8 mouse cellular contexts compared by ENCODE assay signal in genomic region chr1:53296581-53297383, GRCm38 (mm10). TPM values are rescaled to one million over a fixed set of nuclear protein-coding genes. Genes with fewer than 3 reads are reported as not detected.
DNase-seq lines count a peak whose midpoint lies in the region; ATAC-seq and TF ChIP-seq lines count a peak whose summit lies in the region.

Gene Pms1 (minus strand): TSS chr1:53297018.
Gene Ormdl1 (plus strand): TSS chr1:53297095.
Gene Gm28778 (plus strand): TSS chr1:53297111.

- no peaks in the 10 kb centered on the region for H3K9me3 ChIP-seq in forebrain, embryonic 10.5 days
- H3K9me3 ChIP-seq in heart, embryonic 15.5 days (replicated peaks): no peaks in the 10 kb centered on the region
- no peaks in the 10 kb centered on the region for H3K9me3 ChIP-seq in liver, embryonic 14.5 days (ENCODE audit: control insufficient read depth, low read length)
- H3K9me3 ChIP-seq in neural tube, embryonic 11.5 days (ENCODE audit: control insufficient read depth, low read length): no peaks in the 10 kb centered on the region
- no peaks in the 10 kb centered on the region for H3K9me3 ChIP-seq in stomach, postnatal 0 days (ENCODE audit: control insufficient read depth, low read length)

- H3K4me2 ChIP-seq in heart, embryonic 15.5 days: peak within 1 kb of the TSS; percentile 86
- H3K4me2 ChIP-seq in liver, embryonic 14.5 days (ENCODE audit: low read depth): peak within 1 kb of the TSS; percentile 72
- H3K4me2 ChIP-seq in neural tube, embryonic 11.5 days (ENCODE audit: low read depth): peak within 1 kb of the TSS; percentile 47
- peak within 1 kb of the TSS; percentile 88 for H3K4me2 ChIP-seq in stomach, postnatal 0 days (replicated peaks; ENCODE audit: low read depth)

- peaks cover 36% of the 10 kb centered on the region for H3K36me3 ChIP-seq in forebrain, embryonic 10.5 days (replicated peaks)
- H3K36me3 ChIP-seq in heart, embryonic 15.5 days: no peaks in the 10 kb centered on the region
- no peaks in the 10 kb centered on the region; the same call in none of the 2 replicates for H3K36me3 ChIP-seq in liver, embryonic 14.5 days (replicated peaks; ENCODE audit: control insufficient read depth, insufficient read depth, low read depth)
- no peaks in the 10 kb centered on the region; the same call in 1 of the 2 replicates for H3K36me3 ChIP-seq in neural tube, embryonic 11.5 days (ENCODE audit: control insufficient read depth, insufficient read depth, low read length)
- H3K36me3 ChIP-seq in stomach, postnatal 0 days (ENCODE audit: control insufficient read depth, insufficient read depth, low read length): no peaks in the 10 kb centered on the region

- peak within 1 kb of the TSS; percentile 96 for H3K27ac ChIP-seq in forebrain, embryonic 10.5 days
- peak within 1 kb of the TSS; percentile 93 for H3K27ac ChIP-seq in heart, embryonic 15.5 days
- H3K27ac ChIP-seq in liver, embryonic 14.5 days: peak within 1 kb of the TSS; percentile 86
- peak within 1 kb of the TSS; percentile 79 for H3K27ac ChIP-seq in neural tube, embryonic 11.5 days (ENCODE audit: low read depth, low read length)
- H3K27ac ChIP-seq in stomach, postnatal 0 days (replicated peaks): peak within 1 kb of the TSS; percentile 90

- peak; percentile 45 for TF ChIP-seq CTCF in liver, embryonic 14.5 days (IDR thresholded peaks at IDR 0.05; ENCODE audit: low read depth)
- TF ChIP-seq CTCF in stomach, postnatal 0 days (IDR thresholded peaks at IDR 0.05; ENCODE audit: low read depth): peak; percentile 21; the same call in 1 of the 2 replicates

- peak within 1 kb of the TSS; percentile 85 for H3K4me3 ChIP-seq in forebrain, embryonic 10.5 days
- peak within 1 kb of the TSS; percentile 98 for H3K4me3 ChIP-seq in heart, embryonic 15.5 days
- H3K4me3 ChIP-seq in liver, embryonic 14.5 days (ENCODE audit: insufficient read depth in 1 of 2, low read depth in 2 of 2, low read length in 2 of 2): peak within 1 kb of the TSS; percentile 82 to 89
- H3K4me3 ChIP-seq in neural tube, embryonic 11.5 days (ENCODE audit: low read depth, low read length): peak within 1 kb of the TSS; percentile 84
- peak within 1 kb of the TSS; percentile 84 for H3K4me3 ChIP-seq in stomach, postnatal 0 days (ENCODE audit: low read depth, low read length)

- peak within 1 kb of the TSS; percentile 89 for H3K9ac ChIP-seq in heart, embryonic 15.5 days
- peak within 1 kb of the TSS; percentile 83 for H3K9ac ChIP-seq in liver, embryonic 14.5 days (replicated peaks)
- H3K9ac ChIP-seq in neural tube, embryonic 11.5 days (ENCODE audit: low read length): peak within 1 kb of the TSS; percentile 86
- peak within 1 kb of the TSS; percentile 80 for H3K9ac ChIP-seq in stomach, postnatal 0 days (ENCODE audit: low read length)

- DNase-seq in CD8-positive naive resting alpha-beta T cell, adult 2 months (ENCODE audit: low read depth in 2 of 2, low spot score in 2 of 2): peak; percentile 76 to 81
- peak; percentile 75 for DNase-seq in c-Kit-positive CD71-negative TER-119-negative erythroid progenitor cells, embryonic 14.5 days (ENCODE audit: low read depth)
- peak; percentile 92 for DNase-seq in forebrain, embryonic 10.5 days (ENCODE audit: extremely low spot score, low spot score)
- DNase-seq in kidney, postnatal 25 days: peak; percentile 95 to 98
- DNase-seq in liver, embryonic 14.5 days (ENCODE audit: low read depth in 3 of 3, low spot score in 3 of 3): peak; percentile 87 to 89 (median 88)
- peak; percentile 96 for DNase-seq in neural tube, embryonic 11.5 days (ENCODE audit: low spot score)
- DNase-seq in stomach, postnatal 0 days (ENCODE audit: low spot score): peak; percentile 97

- TF ChIP-seq EP300 in liver, embryonic 14.5 days (IDR thresholded peaks at IDR 0.05; ENCODE audit: low read depth): no peak
- no peak for TF ChIP-seq EP300 in stomach, postnatal 0 days (optimal IDR thresholded peaks at IDR 0.05)

- WGBS in forebrain, embryonic 10.5 days: under 1% methylated on average over 66 of the region's 66 CpGs
- WGBS in heart, embryonic 15.5 days: under 1% methylated on average over 66 of the region's 66 CpGs
- WGBS in liver, embryonic 14.5 days (ENCODE audit: insufficient replicate concordance): under 1% methylated on average over 66 of the region's 66 CpGs
- WGBS in neural tube, embryonic 11.5 days: under 1% methylated on average over 56 of the region's 66 CpGs
- WGBS in stomach, postnatal 0 days: under 1% methylated on average over 63 of the region's 66 CpGs

- H3K27me3 ChIP-seq in forebrain, embryonic 10.5 days (ENCODE audit: poor library complexity, severe bottlenecking): no peaks in the 10 kb centered on the region
- no peaks in the 10 kb centered on the region for H3K27me3 ChIP-seq in heart, embryonic 15.5 days
- H3K27me3 ChIP-seq in liver, embryonic 14.5 days (ENCODE audit: control insufficient read depth, insufficient read depth, low read length): no peaks in the 10 kb centered on the region
- H3K27me3 ChIP-seq in neural tube, embryonic 11.5 days (ENCODE audit: control insufficient read depth, insufficient read depth, low read length): no peaks in the 10 kb centered on the region
- no peaks in the 10 kb centered on the region for H3K27me3 ChIP-seq in stomach, postnatal 0 days (ENCODE audit: control insufficient read depth, insufficient read depth, low read length)

- ATAC-seq in heart, embryonic 15.5 days (replicated peaks; ENCODE audit: insufficient number of reproducible peaks, insufficient read depth, low FRiP score, low read depth): peak; percentile 100
- peak; percentile 100 for ATAC-seq in liver, embryonic 14.5 days (ENCODE audit: insufficient read depth)
- ATAC-seq in neural tube, embryonic 11.5 days (ENCODE audit: insufficient read depth, low FRiP score, low TSS enrichment): peak; percentile 100
- ATAC-seq in stomach, postnatal 0 days (ENCODE audit: low FRiP score, low TSS enrichment): peak; percentile 100

- peaks cover 15% of the 10 kb centered on the region for H3K4me1 ChIP-seq in forebrain, embryonic 10.5 days
- peaks cover 8% of the 10 kb centered on the region for H3K4me1 ChIP-seq in heart, embryonic 15.5 days (replicated peaks)
- peaks cover 5 to 6% of the 10 kb centered on the region in 2 experiments for H3K4me1 ChIP-seq in liver, embryonic 14.5 days (replicated peaks; ENCODE audit: control insufficient read depth in 2 of 2, insufficient read depth in 2 of 2, low read length in 1 of 2)
- 0 out of 2 replicates have a peak, but pooled peaks cover 3% of the 10 kb centered on the region for H3K4me1 ChIP-seq in neural tube, embryonic 11.5 days (ENCODE audit: control insufficient read depth, insufficient read depth, low read length)
- H3K4me1 ChIP-seq in stomach, postnatal 0 days (replicated peaks; ENCODE audit: control insufficient read depth, insufficient read depth): no peaks in the 10 kb centered on the region

RNA-seq across cellular contexts. Expression of gene Pms1, which starts in this region (rescaled TPM):
- 29.4 and 30.1 TPM in 2 replicates for polyA plus RNA-seq in forebrain, embryonic 10.5 days (2016; fragmentation: Nextera tagmentation; extraction: Ambion mirVana)
- polyA plus RNA-seq in heart, embryonic 15.5 days (2015; fragmentation: Nextera tagmentation; extraction: Ambion mirVana): 8.1 and 10.2 TPM in 2 replicates
- polyA plus RNA-seq in liver, embryonic 14.5 days (2012; rRNA removed): 1.8 and 3.1 TPM in 2 replicates
- 7.8 and 8.2 TPM in 2 replicates for polyA plus RNA-seq in liver, embryonic 14.5 days (2014; fragmentation: Nextera tagmentation; extraction: Ambion mirVana)
- polyA plus RNA-seq in neural tube, embryonic 11.5 days (2014; fragmentation: Nextera tagmentation; extraction: Ambion mirVana): 18.6 and 21.5 TPM in 2 replicates
- polyA plus RNA-seq in stomach, postnatal 0 days (2015; fragmentation: Nextera tagmentation; extraction: Ambion mirVana): 4.7 TPM in 2 replicates

RNA-seq across cellular contexts. Expression of gene Ormdl1, which starts in this region (rescaled TPM):
- 88.4 and 92.5 TPM in 2 replicates for polyA plus RNA-seq in forebrain, embryonic 10.5 days (2016; fragmentation: Nextera tagmentation; extraction: Ambion mirVana)
- 23.0 and 26.8 TPM in 2 replicates for polyA plus RNA-seq in heart, embryonic 15.5 days (2015; fragmentation: Nextera tagmentation; extraction: Ambion mirVana)
- 8.1 and 13.7 TPM in 2 replicates for polyA plus RNA-seq in liver, embryonic 14.5 days (2012; rRNA removed)
- polyA plus RNA-seq in liver, embryonic 14.5 days (2014; fragmentation: Nextera tagmentation; extraction: Ambion mirVana): 34.1 and 35.0 TPM in 2 replicates
- polyA plus RNA-seq in neural tube, embryonic 11.5 days (2014; fragmentation: Nextera tagmentation; extraction: Ambion mirVana): 83.7 and 87.4 TPM in 2 replicates
- polyA plus RNA-seq in stomach, postnatal 0 days (2015; fragmentation: Nextera tagmentation; extraction: Ambion mirVana): 29.6 and 29.8 TPM in 2 replicates

RNA-seq across cellular contexts. Expression of gene Gm28778, which starts in this region (rescaled TPM):
- not detected in 2 replicates for polyA plus RNA-seq in forebrain, embryonic 10.5 days (2016; fragmentation: Nextera tagmentation; extraction: Ambion mirVana)
- polyA plus RNA-seq in heart, embryonic 15.5 days (2015; fragmentation: Nextera tagmentation; extraction: Ambion mirVana): 0.25 TPM in 1 of 2 replicates, not detected in the other
- polyA plus RNA-seq in liver, embryonic 14.5 days (2012; rRNA removed): not detected in 2 replicates
- polyA plus RNA-seq in liver, embryonic 14.5 days (2014; fragmentation: Nextera tagmentation; extraction: Ambion mirVana): not detected in 2 replicates
- polyA plus RNA-seq in neural tube, embryonic 11.5 days (2014; fragmentation: Nextera tagmentation; extraction: Ambion mirVana): not detected in 2 replicates
- polyA plus RNA-seq in stomach, postnatal 0 days (2015; fragmentation: Nextera tagmentation; extraction: Ambion mirVana): 0.23 TPM in 1 of 2 replicates, not detected in the other

Comparison
In these comparisons a context has a peak if more than half of its experiments do, and no peak if none do; other contexts are left out.
1. Peak in every context shown above with its lines: DNase-seq, ATAC-seq, H3K4me3 ChIP-seq and H3K27ac ChIP-seq.